Mouse (Mus musculus) heart, postnatal 10 days (tissue): ENCODE results near the gene Gm10722. TPM values are rescaled to one million over a fixed set of nuclear protein-coding genes. Genes with fewer than 3 reads are reported as not detected.
A peak's percentile ranks its signal among the peaks of the same experiment; 100 is the strongest.
"Not testable (repeated sequence)": the region's sequence is repeated elsewhere in the genome, so short reads cannot be mapped to it uniquely, and the experiment has no call there.

Source experiments
- DNase-seq, 2 experiments: peaks; one replicate each; pipeline ENCODE4 v3.0.0; 2021
- intact Hi-C: fragments of 180-260 bp; cut with DNase I; formaldehyde crosslinking; loops from one replicate; pipeline ENCODE4 v1.15.1; 2025
- total RNA-seq, 2 experiments: library from RNA; stranded (reverse); gene quantifications; 2 replicates each; pipeline ENCODE4 v1.2.3; 2021

Gm10722 gene
- not detected for total RNA-seq

GRCm38 (mm10) chr9:3000445-3000972, at the start of gene Gm10722:
Gm10722 (plus strand) TSS chr9:3000922.
- intact Hi-C loops, result not testable (repeated sequence)
- peak; percentile 22 to 31 for DNase-seq

- intact Hi-C loops, result not testable (repeated sequence)
- peak; percentile 21 to 41 for DNase-seq
Observed at GRCm38 (mm10) chr9:3001006-3001405, 284 bp downstream of the Gm10722 start.

GRCm38 (mm10) chr9:3001948-3002659, 1.4 kb downstream of the Gm10722 start:
- peak; percentile 98 to 100 for DNase-seq
- intact Hi-C loops, result not testable (repeated sequence)

- DNase-seq, intact Hi-C loops: not testable (repeated sequence)
Observed at GRCm38 (mm10) chr9:3002794-3003396, 2.2 kb downstream of the Gm10722 start, which contains the start of gene Gm11168. Gm11168 (plus strand) TSS chr9:3003346.

GRCm38 (mm10) chr9:3006179-3006578, 5.5 kb downstream of the Gm10722 start:
- DNase-seq, intact Hi-C loops: not testable (repeated sequence)

- DNase-seq, result peak; percentile 91 to 95
- intact Hi-C loops, result not testable (repeated sequence)
Observed at GRCm38 (mm10) chr9:3006636-3007035, 5.9 kb downstream of the Gm10722 start.

GRCm38 (mm10) chr9:3007272-3007671, 6.5 kb downstream of the Gm10722 start:
- intact Hi-C loops, DNase-seq: not testable (repeated sequence)

GRCm38 (mm10) chr9:3009331-3009730, 8.6 kb downstream of the Gm10722 start:
- intact Hi-C loops, result not testable (repeated sequence)

GRCm38 (mm10) chr9:3012054-3012621, 11.4 kb downstream of the Gm10722 start:
- DNase-seq, intact Hi-C loops: not testable (repeated sequence)

More at GRCm38 (mm10) chr9:3009331-3009730, 8.6 kb downstream of the Gm10722 start:
- DNase-seq, result not testable (repeated sequence)

GRCm38 (mm10) chr9:3012733-3013279, 12.1 kb downstream of the Gm10722 start, which contains the start of gene Gm10721:
Gm10721 (plus strand) TSS chr9:3013140.
- intact Hi-C loops, DNase-seq: not testable (repeated sequence)

- intact Hi-C loops, DNase-seq: not testable (repeated sequence)
Observed at GRCm38 (mm10) chr9:3015354-3015753, 14.6 kb downstream of the Gm10722 start, which contains the start of gene Gm10720. Gm10720 (plus strand) TSS chr9:3015654.

- peak in 1 of 2 experiments; percentile 1 for DNase-seq
- intact Hi-C loops, result not testable (repeated sequence)
Observed at GRCm38 (mm10) chr9:3015896-3016295, 15.2 kb downstream of the Gm10722 start.

GRCm38 (mm10) chr9:3017108-3017507, 16.4 kb downstream of the Gm10722 start, which contains the start of gene Gm10719:
Gm10719 (plus strand) TSS chr9:3017408.
- DNase-seq, intact Hi-C loops: not testable (repeated sequence)

GRCm38 (mm10) chr9:3018944-3019343, 18.2 kb downstream of the Gm10722 start:
- DNase-seq, result peak in 1 of 2 experiments; percentile 60
- intact Hi-C loops, result not testable (repeated sequence)

GRCm38 (mm10) chr9:3019835-3020727, 19.4 kb downstream of the Gm10722 start:
- intact Hi-C loops, result not testable (repeated sequence)
- peak; percentile 52 to 68 for DNase-seq

GRCm38 (mm10) chr9:3022316-3023008, 21.7 kb downstream of the Gm10722 start:
- DNase-seq, result peak; percentile 65 to 79
- intact Hi-C loops, result not testable (repeated sequence)

GRCm38 (mm10) chr9:3023312-3023984, 22.7 kb downstream of the Gm10722 start, which contains the start of gene Gm10718:
Gm10718 (plus strand) TSS chr9:3023547.
- intact Hi-C loops, result not testable (repeated sequence)
- peak; percentile 15 to 27 for DNase-seq

GRCm38 (mm10) chr9:3023985-3024648, 23.4 kb downstream of the Gm10722 start:
- intact Hi-C loops, result not testable (repeated sequence)
- peak; percentile 75 to 82 for DNase-seq
